Mouse (Mus musculus): ENCODE data around the gene Fam222a. TPM values are rescaled to one million over a fixed set of nuclear protein-coding genes. Genes with fewer than 3 reads are reported as not detected.

Fam222a gene
- polyA plus RNA-seq, 1 experiment from 2014 or later = 8.3 TPM

DNA sequence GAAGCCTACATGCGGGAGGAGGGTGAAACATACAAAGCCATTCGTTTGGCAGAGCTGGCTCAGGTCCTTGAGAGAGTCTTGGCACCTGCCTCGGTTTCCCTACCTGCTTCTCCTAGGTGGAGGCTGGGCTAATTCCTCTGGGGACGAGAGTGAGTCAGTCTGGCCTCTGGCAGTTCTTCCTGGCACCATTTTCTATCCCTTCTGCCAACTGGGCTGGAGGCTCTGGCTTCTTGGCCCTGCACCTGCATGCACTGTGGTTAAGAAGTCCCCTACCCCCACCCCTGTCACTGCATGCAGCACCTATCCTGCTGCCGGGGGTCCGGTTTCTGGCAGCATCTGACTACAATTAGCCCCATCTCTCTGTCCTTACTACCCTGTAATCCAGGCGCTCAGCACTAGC is 7.7 kb downstream of the Fam222a start:
- Histone ChIP-seq H3K9me3 (no peaks in the 10 kb centered on the region), H3K4me2 (peak overlapping the region; percentile 40), H3K27ac (replicated peaks) (peak overlapping the region; percentile 41), H3K4me3 (no peak overlapping the region), H3K9ac (no peak overlapping the region), H3K36me3 (no peaks in the 10 kb centered on the region), H3K27me3 (no peaks in the 10 kb centered on the region), H3K4me1 (replicated peaks) (peaks cover 90% of the 10 kb centered on the region)
- 54% methylated on average over 7 of the region's 7 CpGs for WGBS
- no peak for ATAC-seq (ENCODE audit: low FRiP score, low read depth)

DNA sequence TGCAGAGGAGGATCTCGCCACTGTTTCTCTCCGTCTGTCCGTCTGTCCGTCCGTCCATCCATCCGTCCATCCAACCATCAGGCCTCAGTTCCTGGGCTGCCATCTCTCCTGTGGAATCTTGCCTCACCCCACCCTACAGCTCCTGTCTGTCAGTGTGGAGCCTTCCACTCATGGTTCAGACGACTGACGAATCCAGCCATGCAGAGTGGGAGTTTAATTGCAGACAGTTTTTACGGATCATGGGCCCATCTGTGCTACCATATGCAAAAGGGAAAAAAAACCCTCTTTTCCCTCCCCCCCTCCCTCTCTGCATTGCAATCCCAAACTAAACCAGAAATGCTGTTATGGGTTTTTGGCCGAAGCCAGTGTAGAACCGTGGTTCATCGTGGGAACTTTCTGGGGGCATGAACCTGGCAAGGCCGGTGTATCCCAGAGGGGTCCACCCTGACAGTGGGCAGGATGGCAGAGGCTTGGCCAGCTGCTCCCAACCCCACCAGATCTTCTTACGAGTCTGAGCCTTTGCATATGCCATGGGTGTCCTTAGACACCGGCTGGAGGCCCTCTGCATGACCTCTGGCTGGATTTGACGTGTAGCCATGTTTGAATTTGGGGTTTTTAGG is 8.3 kb downstream of the Fam222a start:
- Histone ChIP-seq H3K4me2 (peak overlapping the region; percentile 40; the same call in 1 of the 2 replicates), H3K36me3 (no peaks in the 10 kb centered on the region), H3K9ac (no peak overlapping the region), H3K4me3 (no peak overlapping the region), H3K27ac (replicated peaks) (peak overlapping the region; percentile 41), H3K9me3 (no peaks in the 10 kb centered on the region), H3K4me1 (replicated peaks) (peaks cover 88% of the 10 kb centered on the region), H3K27me3 (no peaks in the 10 kb centered on the region)
- WGBS = 63% methylated on average over 16 of the region's 16 CpGs
- no peak for ATAC-seq (ENCODE audit: low FRiP score, low read depth)

DNA sequence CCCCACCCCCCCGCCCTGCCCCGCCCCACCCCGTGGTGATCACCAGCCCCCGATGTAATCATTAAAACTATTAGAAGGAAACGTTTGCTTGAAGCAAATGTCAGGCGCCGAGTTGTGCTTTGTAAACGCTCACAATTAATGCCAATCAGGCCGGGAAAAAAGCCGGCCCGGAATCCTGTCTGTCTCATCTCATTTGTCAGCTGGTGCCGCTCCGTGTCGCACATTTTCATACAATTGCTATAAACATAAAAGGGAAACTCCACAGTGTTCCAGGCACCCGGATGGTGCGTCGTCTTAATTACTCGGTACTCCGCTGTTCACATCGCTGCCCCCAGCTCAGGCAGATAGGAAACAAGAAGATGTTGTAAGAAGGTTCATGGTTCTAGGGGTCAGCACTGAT is 10.5 kb downstream of the Fam222a start:
- Histone ChIP-seq H3K27me3 (no peaks in the 10 kb centered on the region), H3K4me3 (no peak overlapping the region), H3K9me3 (no peaks in the 10 kb centered on the region), H3K27ac (replicated peaks) (no peak overlapping the region), H3K36me3 (no peaks in the 10 kb centered on the region), H3K4me1 (replicated peaks) (peaks cover 79% of the 10 kb centered on the region), H3K4me2 (0 out of 2 replicates have a peak overlapping the region, but pooled peaks have one; percentile 16), H3K9ac (no peak overlapping the region)
- ATAC-seq (ENCODE audit: low FRiP score, low read depth) = no peak
- whole genome bisulfite sequencing = 23% methylated on average over 20 of the region's 20 CpGs

DNA sequence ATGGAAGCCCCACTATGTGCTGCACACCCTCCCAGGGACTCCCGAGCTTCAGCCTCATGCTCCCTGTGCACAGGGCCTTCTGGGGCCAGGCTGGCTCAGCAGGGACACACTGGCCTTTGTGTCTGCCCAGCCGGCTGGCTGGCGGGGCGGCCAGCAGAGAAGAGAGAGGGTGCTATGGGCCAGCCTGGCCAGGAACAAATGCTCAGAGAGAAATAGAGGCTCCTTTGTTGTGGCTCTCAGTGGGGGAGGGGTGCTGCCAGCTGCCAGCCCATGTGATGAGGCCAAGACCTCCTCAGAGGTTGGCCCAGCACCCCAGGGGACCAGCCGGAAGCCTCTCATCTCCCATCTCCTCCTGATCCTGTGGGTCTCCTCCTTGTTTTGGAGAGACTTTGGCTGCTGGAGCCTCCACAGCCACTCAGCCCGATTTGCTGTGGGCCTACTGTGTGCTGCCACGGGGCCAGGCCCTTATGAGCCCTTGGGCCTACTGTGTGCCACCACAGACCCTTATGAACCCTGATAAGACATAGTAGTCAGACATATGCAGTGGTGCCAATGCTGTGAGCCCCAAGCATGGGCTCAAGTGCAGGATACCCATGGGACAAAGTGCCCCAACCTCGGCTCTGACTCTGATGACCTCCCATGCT is 12.0 kb downstream of the Fam222a start:
- no peak overlapping the region for H3K4me3 ChIP-seq
- 0 out of 2 replicates have a peak overlapping the region, but pooled peaks have one; percentile 20 for H3K27ac ChIP-seq (replicated peaks)
- peaks cover 79% of the 10 kb centered on the region for H3K4me1 ChIP-seq (replicated peaks)
- WGBS = 60% methylated on average over 8 of the region's 8 CpGs
- H3K36me3 ChIP-seq = no peaks in the 10 kb centered on the region
- H3K9ac ChIP-seq = no peak overlapping the region
- no peak overlapping the region for H3K4me2 ChIP-seq
- ATAC-seq (ENCODE audit: low FRiP score, low read depth) = no peak
- H3K9me3 ChIP-seq = no peaks in the 10 kb centered on the region
- H3K27me3 ChIP-seq = no peaks in the 10 kb centered on the region

DNA sequence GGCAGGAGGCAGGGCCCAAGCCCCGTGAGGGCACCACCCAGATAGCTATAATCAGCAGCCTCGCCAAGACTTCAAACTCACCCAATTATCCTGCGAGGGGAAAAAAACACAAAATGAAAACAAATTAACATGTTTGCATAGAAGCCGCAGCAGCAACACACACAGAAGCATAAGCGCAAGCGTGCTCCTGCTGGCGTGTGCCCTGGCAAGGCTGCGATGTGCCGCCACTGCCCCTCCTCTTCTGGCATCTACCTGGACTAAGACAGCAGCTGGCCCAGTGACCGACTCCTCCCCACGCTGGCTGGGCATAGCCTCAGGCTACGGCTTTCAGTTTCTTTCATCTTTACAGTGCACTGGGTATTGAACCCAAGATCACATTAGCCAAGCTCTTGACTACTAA is 13.7 kb downstream of the Fam222a start:
- Histone ChIP-seq H3K9me3 (no peaks in the 10 kb centered on the region), H3K9ac (no peak overlapping the region), H3K4me2 (no peak overlapping the region), H3K27me3 (no peaks in the 10 kb centered on the region), H3K4me3 (no peak overlapping the region), H3K27ac (replicated peaks) (peak overlapping the region; percentile 44), H3K36me3 (no peaks in the 10 kb centered on the region), H3K4me1 (replicated peaks) (peaks cover 78% of the 10 kb centered on the region)
- WGBS = 32% methylated on average over 12 of the region's 12 CpGs
- no peak for ATAC-seq (ENCODE audit: low FRiP score, low read depth)

DNA sequence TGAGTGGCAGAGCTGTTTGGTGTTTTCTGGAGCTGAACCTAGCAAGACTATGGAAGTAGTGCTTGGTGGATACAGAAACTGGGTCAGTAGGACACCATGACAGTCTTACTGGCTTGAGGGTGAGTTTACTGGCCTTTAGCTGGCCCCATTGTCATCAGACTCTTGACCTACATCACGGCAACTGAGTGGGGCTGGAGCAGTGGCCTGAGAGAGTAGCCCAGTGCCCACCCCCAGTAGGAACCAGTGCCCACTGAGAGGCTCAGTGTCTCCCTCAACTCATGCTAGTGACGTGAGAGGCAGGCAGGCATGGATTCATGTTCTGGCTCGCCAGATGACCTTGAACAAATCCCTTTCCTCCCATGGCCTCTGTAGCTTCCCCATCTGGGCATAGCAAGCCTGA is 15.2 kb downstream of the Fam222a start:
- no peaks in the 10 kb centered on the region for H3K27me3 ChIP-seq
- H3K27ac ChIP-seq (replicated peaks) = no peak overlapping the region
- H3K4me1 ChIP-seq (replicated peaks) = peaks cover 70% of the 10 kb centered on the region
- no peak for ATAC-seq (ENCODE audit: low FRiP score, low read depth)
- 79% methylated on average over 3 of the region's 3 CpGs for WGBS
- H3K4me2 ChIP-seq = no peak overlapping the region
- H3K36me3 ChIP-seq = no peaks in the 10 kb centered on the region
- no peak overlapping the region for H3K9ac ChIP-seq
- H3K9me3 ChIP-seq = no peaks in the 10 kb centered on the region
- H3K4me3 ChIP-seq = no peak overlapping the region

DNA sequence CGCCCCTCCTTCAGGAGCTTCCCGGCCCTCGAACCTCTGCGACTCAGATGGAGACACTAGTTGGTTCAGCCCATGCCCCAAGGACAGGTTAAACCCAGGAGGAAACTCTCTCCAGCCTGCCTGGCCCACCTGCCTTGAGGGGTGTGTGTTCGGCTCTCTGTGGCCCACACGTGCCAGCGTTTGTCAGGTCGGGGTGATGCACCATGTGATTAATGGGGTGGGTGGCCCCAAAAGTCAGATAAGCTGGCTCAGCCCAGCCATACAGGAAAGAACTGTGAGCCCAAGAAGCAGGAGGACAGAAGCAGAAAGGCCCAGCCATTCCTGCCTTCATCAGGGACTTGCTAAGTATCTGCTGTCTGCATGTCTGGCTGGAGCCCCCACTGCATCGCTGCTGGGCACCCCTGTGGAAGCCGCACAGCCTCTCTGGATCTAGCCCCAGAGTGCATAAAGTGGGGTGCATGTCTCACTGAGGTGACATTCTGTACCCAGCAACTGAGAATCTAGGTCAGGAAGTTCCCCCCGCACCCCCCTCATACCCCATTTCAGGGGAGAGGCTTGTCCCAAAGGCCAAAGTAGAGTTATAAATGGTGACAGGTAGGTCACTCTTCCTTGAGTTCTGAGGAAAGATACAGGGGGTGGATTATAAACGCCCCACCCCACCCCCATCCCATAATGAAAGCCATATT is 15.8 kb downstream of the Fam222a start:
- H3K4me1 ChIP-seq (replicated peaks) = peaks cover 70% of the 10 kb centered on the region
- no peak for ATAC-seq (ENCODE audit: low FRiP score, low read depth)
- H3K27ac ChIP-seq (replicated peaks) = no peak overlapping the region; the same call in 1 of the 2 replicates

DNA sequence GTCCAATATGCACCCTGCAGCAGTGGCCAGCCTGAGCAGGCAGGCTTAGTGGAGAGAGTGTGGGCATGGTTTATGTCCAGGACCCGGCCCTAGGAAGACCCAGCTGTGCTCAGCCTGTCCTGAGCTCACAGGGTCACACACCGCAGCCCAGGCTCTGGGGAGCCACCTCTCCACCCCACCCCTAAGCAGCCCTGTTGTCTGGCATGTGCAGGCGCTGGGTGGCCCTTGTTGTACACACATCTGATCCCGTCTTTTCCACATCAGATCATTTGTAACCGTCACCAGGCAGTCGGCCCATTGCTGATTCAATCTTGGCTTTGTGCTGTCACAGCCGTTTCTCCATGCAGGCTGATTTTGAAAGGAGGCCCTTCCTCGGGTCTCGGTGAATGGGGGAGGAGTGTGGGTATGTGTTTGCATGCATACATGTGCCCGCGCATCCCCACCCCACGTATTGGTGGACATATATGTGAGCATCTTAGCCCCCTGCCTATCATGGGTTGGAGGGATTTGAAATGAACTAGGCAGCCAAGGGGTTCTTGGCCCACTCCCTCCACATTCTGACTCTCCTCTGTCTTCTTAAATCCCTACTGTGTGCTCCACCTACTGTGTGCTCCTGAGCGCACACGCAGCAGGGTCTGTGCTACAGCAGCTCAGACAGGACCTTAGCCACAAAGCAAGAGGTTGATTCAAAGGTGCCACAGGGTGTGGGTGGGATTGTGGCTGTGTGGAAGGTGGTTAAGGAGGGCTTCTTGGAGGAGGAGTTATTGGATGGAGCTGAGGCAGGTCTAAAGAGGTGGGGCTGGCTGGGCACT is 16.7 kb downstream of the Fam222a start:
- H3K4me2 ChIP-seq = no peak overlapping the region

More for the DNA sequence above, 15.8 kb downstream of the Fam222a start:
- no peak overlapping the region for H3K4me3 ChIP-seq
- H3K9me3 ChIP-seq = no peaks in the 10 kb centered on the region
- 78% methylated on average over 12 of the region's 12 CpGs for WGBS
- no peak overlapping the region for H3K4me2 ChIP-seq
- no peaks in the 10 kb centered on the region for H3K36me3 ChIP-seq
- H3K9ac ChIP-seq = no peak overlapping the region
- no peaks in the 10 kb centered on the region for H3K27me3 ChIP-seq

DNA sequence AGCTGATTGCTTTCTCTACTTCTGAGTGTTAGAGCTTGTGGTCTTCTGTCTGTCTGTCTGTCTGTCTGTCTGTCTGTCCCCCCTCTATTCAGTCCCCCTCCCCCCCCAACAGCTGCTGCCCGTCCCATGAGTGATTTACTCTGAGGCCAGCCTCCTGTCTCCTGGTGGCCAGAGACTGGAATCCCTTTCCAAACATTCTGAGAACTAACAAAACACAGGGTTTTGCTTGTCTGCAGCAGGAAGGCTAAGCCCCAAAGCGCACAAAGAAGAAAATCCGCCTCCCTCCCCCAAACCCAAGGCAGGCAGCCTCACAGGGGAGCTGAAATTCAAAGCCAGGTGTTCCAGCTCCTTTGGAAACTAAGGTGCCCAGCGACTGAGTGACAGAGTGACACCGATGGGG is 17.9 kb downstream of the Fam222a start:
- Histone ChIP-seq H3K4me3 (no peak overlapping the region), H3K27ac (replicated peaks) (no peak overlapping the region), H3K9ac (no peak overlapping the region), H3K9me3 (no peaks in the 10 kb centered on the region), H3K4me1 (replicated peaks) (peaks cover 79% of the 10 kb centered on the region), H3K4me2 (no peak overlapping the region), H3K36me3 (no peaks in the 10 kb centered on the region), H3K27me3 (no peaks in the 10 kb centered on the region)
- WGBS = 12% methylated on average over 5 of the region's 5 CpGs
- no peak for ATAC-seq (ENCODE audit: low FRiP score, low read depth)

More for the DNA sequence above, 16.7 kb downstream of the Fam222a start:
- Histone ChIP-seq H3K9ac (no peak overlapping the region), H3K9me3 (no peaks in the 10 kb centered on the region), H3K36me3 (no peaks in the 10 kb centered on the region), H3K27ac (replicated peaks) (peak overlapping the region; percentile 28), H3K27me3 (no peaks in the 10 kb centered on the region), H3K4me3 (no peak overlapping the region), H3K4me1 (replicated peaks) (peaks cover 74% of the 10 kb centered on the region)
- no peak for ATAC-seq (ENCODE audit: low FRiP score, low read depth)
- 23% methylated on average over 14 of the region's 14 CpGs for WGBS

DNA sequence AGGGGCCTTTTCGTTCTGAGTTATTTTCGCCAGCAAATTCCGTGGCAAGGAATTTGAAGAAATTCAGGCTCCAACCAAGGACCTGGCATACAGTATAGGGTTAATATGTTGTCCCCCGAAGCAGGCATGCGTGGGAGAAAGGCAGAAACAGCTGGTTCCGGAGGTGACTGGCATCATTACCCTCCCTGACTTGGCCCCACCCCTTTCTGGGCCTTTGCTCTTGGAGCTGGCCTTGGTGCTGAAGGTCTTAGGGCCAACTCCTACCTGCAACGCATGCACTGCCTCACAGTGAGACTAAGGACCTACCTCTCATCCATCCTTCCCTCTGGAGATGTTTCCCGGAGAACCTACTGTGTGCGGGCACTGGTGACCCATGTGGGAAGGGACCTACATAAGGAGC is 20.1 kb downstream of the Fam222a start:
- Histone ChIP-seq H3K4me3 (no peak overlapping the region), H3K36me3 (no peaks in the 10 kb centered on the region), H3K9me3 (no peaks in the 10 kb centered on the region), H3K4me2 (no peak overlapping the region), H3K27ac (replicated peaks) (no peak overlapping the region), H3K4me1 (replicated peaks) (peaks cover 88% of the 10 kb centered on the region), H3K27me3 (no peaks in the 10 kb centered on the region), H3K9ac (no peak overlapping the region)
- WGBS = 42% methylated on average over 9 of the region's 9 CpGs
- ATAC-seq (ENCODE audit: low FRiP score, low read depth) = no peak

DNA sequence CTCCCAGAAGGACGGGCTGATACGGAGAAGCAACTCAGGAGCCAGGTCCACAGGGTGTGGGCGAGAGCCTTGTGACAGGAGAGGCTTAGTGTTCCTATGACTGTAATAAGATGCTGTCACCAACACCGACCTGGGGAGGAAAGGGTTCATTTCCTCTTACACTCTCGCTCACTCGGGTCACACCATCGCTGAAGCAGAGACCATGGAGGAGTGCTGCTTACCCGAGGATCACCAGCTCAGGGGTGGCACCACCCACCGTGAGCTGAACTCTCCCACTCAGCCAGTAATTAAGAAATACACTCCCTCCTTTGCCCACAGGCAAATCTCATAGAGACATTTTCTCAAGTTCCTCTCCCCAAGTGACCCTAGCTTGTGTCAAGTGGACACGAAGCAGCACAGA is 20.6 kb downstream of the Fam222a start:
- Histone ChIP-seq H3K27ac (replicated peaks) (peak overlapping the region; percentile 4; the same call in 1 of the 2 replicates), H3K4me3 (no peak overlapping the region), H3K27me3 (no peaks in the 10 kb centered on the region), H3K4me1 (replicated peaks) (peaks cover 89% of the 10 kb centered on the region), H3K36me3 (no peaks in the 10 kb centered on the region), H3K4me2 (no peak overlapping the region), H3K9ac (no peak overlapping the region), H3K9me3 (no peaks in the 10 kb centered on the region)
- no peak for ATAC-seq (ENCODE audit: low FRiP score, low read depth)
- WGBS = 49% methylated on average over 10 of the region's 10 CpGs
